Mouse (Mus musculus) MEL (cell line): Measurements from ENCODE around the gene Prr12.

Experiments used
- CTCF ChIP-seq, 3 experiments: IDR thresholded peaks in 2 of 3; conservative IDR thresholded peaks in 1 of 3; 2 replicates each; pipeline ENCODE4 v1.5.1; 2011 to 2012; ENCODE audit warnings: low read length in 3 of 3, low read depth in 2 of 3, mild to moderate bottlenecking in 2 of 3, improper control_type of control experiment in 1 of 3, inconsistent platforms in 1 of 3, mixed read lengths in 1 of 3, moderate library complexity in 1 of 3; ENCODE audit not compliant: control insufficient read depth in 1 of 3, insufficient read depth in 1 of 3, poor library complexity in 1 of 3, severe bottlenecking in 1 of 3
- EP300 ChIP-seq, 2 experiments: IDR thresholded peaks; 2 replicates each; pipeline ENCODE4 v1.6.1; 2011; ENCODE audit warnings: improper control_type of control experiment in 2 of 2, low read length in 2 of 2, low read depth in 1 of 2, mild to moderate bottlenecking in 1 of 2
- POLR2AphosphoS5 ChIP-seq: IDR thresholded peaks from 2 replicates; pipeline ENCODE4 v1.6.1; 2012; ENCODE audit warnings: low read depth, borderline replicate concordance, mild to moderate bottlenecking, inconsistent platforms, low read length, moderate library complexity, mixed read lengths
- ZNF384 ChIP-seq: IDR thresholded peaks from 2 replicates; pipeline ENCODE4 v1.6.1; 2012; ENCODE audit warnings: low read depth, mild to moderate bottlenecking, inconsistent platforms, low read length, improper control_type of control experiment

- TF ChIP-seq ZNF384 (no peak), CTCF (IDR thresholded peaks at IDR 0.05 in 2 of 3, conservative IDR thresholded peaks at IDR 0.05 in 1 of 3; ENCODE audit: control insufficient read depth in 1 of 3, insufficient read depth in 1 of 3, low read depth in 2 of 3, low read length in 3 of 3, poor library complexity in 1 of 3, severe bottlenecking in 1 of 3) (no peak), EP300 (IDR thresholded peaks at IDR 0.05; ENCODE audit: low read depth in 1 of 2, low read length in 2 of 2) (no peak), POLR2AphosphoS5 (no peak)
Measured at GRCm38 (mm10) chr7:45075405-45075804, 22.7 kb upstream of the Prr12 start.
